Mouse (Mus musculus): ENCODE measurements around the gene BC024978. TPM values are rescaled to one million over a fixed set of nuclear protein-coding genes. Genes with fewer than 3 reads are reported as not detected.
"Not testable (repeated sequence)": the region's sequence is repeated elsewhere in the genome, so short reads cannot be mapped to it uniquely, and the experiment has no call there.

Gene BC024978
- total RNA-seq, 2 experiments from 2014 or later: 20.6 to 23.8 TPM

- no peak for DNase-seq (ENCODE audit: low spot score in 2 of 2)
Measured at GRCm38 (mm10) chr7:27221939-27222338, 26.4 kb downstream of the BC024978 start.

GRCm38 (mm10) chr7:27222538-27222937, 27.0 kb downstream of the BC024978 start:
- no peak for DNase-seq (ENCODE audit: low spot score in 2 of 2)

DNA sequence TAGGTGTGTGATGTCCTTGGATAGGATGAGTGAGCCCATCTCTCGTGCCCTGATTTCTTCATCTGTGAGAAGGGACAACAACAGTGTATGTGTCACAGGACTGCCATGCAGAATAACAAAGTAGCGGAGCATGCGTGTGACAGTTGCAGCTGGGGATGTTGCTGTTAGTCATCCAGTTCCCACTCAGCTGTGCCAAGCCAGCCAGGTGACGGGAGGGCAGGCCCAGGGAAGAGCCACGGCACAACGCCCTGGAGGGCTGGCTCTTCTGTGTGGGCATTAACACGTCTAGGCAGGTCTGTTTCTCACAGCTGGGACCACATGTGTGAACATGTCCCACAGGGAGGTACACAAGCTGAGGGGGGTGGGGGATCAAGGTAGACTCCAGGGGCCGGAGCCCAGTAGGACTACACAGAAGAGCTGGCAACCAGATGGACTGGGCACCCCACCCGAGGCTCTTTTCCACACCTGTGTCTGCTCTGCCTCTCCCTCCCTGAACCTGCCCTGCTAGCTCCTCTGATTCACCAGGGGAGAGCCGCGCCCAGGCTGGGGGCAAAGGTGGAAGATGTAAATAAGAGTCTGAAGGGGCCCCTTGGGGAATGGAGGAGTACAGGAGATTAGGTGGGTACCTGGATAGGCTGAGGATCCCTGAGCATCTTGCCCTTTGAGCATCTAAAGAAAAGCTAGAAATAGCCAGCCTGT, 29.4 kb downstream of the BC024978 start:
- DNase-seq (ENCODE audit: low spot score in 2 of 2): peak in 1 of 2 experiments; percentile 38

- DNase-seq (ENCODE audit: low spot score in 2 of 2): no peak
Measured at GRCm38 (mm10) chr7:27227276-27227675, 31.7 kb downstream of the BC024978 start.

- no peak for DNase-seq (ENCODE audit: low spot score in 2 of 2)
Measured at GRCm38 (mm10) chr7:27227676-27228075, 32.1 kb downstream of the BC024978 start.

DNA sequence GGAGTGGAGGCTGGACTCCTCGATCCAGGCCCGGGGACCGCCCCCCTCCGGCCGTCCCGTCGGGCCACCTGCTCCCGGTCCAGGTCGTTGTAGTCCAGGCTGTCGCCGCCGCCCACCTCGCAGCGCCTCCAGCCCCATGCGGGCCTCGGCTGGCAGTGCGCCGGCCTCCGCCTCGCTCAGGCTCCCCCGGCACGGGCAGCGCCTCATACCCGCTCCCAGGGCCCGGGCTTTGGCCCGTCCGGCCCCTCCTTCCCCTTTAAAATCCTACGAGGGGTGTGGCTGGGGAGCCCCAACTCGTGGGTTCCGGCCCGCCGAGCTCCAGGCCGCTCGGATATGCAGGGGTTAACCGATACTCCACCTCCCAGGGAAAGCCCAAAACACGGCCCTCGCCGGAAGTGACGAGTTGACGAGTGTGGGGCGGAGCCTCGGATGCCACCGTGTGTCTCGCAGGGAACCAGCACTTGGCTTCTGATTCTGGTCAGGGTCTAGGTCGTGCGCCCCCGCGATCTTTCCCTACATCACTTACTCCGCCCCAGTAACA, 32.8 kb downstream of the BC024978 start, which contains the start of gene Itpkc:
Itpkc (minus strand) TSS at position 381 of the 541 bp plus-strand sequence.
- DNase-seq (ENCODE audit: low spot score in 2 of 2): peak; percentile 87 to 93

DNA sequence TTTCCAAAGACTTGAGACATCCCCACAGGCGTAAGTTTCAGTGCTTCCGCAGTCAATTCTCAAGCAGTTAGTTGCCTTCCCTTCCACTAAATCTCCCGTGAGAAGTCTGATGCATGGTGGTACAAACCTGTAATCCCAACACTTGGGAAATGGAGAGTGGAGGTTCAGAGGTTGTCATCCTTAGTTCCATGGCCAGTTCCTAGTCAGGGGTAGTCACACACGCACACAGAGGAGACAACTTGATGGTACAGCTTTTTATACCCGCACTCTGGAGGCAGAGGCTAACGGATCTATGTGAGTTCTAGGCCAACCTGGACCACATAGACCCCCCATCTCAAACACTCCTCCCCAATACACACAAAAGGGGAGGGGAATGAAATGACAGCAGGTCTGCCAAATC, 33.3 kb downstream of the BC024978 start:
- DNase-seq (ENCODE audit: low spot score in 2 of 2): no peak

DNA sequence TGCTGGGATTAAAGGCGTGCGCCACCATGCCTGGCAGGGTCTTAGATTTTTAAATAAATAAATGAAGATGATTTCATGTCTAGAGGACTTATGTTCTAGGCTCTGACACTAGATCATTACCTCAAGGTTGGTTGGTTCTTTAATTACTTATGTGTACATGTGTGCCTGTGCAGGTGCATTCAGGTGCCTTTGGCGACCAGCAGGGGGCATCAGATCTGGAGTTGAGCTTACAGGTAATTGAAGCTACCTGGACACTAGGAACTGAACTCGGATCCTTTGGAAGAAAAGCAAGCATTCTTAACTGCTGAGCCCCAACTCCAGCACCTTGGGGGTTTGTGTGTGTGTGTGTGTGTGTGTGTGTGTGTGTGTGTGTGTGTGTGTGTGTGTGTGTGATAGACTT, 35.2 kb downstream of the BC024978 start:
- DNase-seq (ENCODE audit: low spot score in 2 of 2): no peak

- peak; percentile 71 to 89 for DNase-seq (ENCODE audit: low spot score in 2 of 2)
Measured at GRCm38 (mm10) chr7:27231693-27232331, 36.2 kb downstream of the BC024978 start.

DNA sequence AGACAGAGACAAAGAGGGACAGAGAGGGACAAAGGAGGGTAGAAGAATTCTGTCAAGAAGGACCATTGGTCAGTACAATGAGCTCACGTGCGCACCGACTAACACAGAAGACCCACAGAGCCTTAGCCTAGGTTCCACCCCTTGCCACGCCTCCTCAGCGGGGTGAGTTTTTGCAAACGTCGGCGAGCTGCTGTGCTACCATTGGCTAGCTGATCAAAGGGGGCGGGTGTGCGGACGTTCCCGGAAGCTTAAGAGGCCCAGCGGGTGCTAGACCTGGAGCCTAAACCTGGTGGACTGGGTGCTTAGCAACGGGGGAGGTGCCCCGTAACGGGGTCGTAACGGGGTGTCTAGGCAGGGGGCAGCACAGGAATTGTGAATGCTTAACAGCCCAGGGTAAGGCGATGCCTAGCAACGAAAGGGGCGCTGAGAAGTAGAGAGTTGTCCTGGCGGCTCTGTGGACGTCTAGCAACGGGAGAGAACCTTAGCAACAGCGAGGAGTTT, 37.2 kb downstream of the BC024978 start, which contains the start of gene Coq8b:
Coq8b (plus strand) TSS at position 243 of the 501 bp plus-strand sequence.
- peak; percentile 93 to 94 for DNase-seq (ENCODE audit: low spot score in 2 of 2)

DNA sequence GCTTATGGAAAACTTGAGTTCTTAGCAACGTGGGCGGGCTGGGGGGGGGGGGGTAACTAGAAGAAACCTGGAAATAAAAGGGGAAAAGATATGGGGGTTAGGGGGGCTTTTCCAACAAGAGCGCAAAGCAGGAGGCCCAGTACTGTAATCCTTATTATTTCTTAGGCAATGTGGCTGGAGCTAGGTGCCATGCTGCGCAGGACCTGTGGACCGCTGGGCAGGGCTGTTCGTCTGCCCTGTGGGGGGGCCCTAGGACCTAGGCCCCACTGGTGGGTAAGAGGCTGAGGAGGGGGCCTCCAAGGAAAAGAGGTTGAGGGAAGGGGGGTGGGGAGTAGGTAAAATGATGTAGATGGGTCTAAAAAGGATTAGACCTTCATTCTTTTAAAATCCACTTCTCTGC, 37.7 kb downstream of the BC024978 start:
- no peak for DNase-seq (ENCODE audit: low spot score in 2 of 2)

DNA sequence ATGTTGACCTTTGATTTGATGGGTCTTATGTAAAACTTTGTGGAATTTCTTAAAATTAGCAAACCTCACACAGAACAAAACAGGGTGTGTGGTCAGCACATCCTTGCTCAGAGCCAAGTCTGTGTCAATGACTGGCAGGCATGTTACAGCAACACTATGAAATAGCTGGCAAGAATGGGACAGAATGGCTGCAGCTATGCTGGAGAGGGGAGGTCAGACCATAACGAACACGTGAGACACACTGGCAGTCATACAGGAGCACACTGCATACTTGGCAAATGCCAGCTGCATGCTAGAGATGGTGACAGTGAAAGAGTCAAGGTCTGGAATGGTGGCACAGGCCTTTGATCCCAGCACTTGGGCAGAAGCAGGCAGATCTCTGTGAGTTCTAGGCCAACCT, 40.1 kb downstream of the BC024978 start:
- DNase-seq (ENCODE audit: low spot score in 2 of 2): no peak

GRCm38 (mm10) chr7:27237527-27237926, 41.9 kb downstream of the BC024978 start:
- DNase-seq (ENCODE audit: low spot score in 2 of 2): no peak

DNA sequence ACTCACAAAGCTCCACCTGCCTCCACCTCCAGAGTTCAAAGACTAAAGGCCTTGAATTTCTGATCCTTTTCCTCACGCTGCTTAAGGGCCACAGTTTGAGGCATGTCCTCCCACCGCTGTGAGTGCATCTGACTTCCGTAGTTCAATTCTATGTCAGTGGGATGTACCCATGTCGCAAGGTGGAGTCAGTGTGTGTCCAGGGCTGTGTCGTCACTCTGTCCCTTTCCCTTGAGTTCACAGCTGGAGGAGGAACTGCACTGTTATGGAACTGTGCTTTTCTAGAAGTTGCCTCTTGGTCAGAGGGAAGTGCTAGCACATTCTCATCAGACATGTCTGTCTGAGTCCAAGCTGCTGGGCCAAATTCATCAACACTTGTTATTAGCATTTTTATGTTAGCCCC, 43.0 kb downstream of the BC024978 start:
- DNase-seq (ENCODE audit: low spot score in 2 of 2): no peak

GRCm38 (mm10) chr7:27243211-27243610, 47.6 kb downstream of the BC024978 start:
- no peak for DNase-seq (ENCODE audit: low spot score in 2 of 2)

DNA sequence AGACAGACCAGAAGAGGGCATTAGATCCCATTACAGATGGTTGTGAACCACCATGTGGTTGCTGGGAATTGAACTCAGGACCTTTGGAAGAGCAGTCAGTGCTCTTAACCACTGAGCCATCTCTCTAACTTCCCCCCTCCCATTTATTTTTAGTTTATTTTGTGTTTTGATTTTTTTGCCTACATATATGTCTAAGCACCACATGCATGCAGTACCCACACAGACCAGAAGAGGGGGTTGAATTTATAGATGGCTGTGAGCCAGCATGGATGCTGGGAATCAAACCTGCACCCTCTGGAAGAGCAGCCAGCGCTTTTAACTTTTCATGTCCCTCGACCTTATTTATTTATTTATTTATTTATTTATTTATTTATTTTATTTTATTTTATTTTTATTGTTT, 48.5 kb downstream of the BC024978 start:
- DNase-seq (ENCODE audit: low spot score in 2 of 2): not testable (repeated sequence)

DNA sequence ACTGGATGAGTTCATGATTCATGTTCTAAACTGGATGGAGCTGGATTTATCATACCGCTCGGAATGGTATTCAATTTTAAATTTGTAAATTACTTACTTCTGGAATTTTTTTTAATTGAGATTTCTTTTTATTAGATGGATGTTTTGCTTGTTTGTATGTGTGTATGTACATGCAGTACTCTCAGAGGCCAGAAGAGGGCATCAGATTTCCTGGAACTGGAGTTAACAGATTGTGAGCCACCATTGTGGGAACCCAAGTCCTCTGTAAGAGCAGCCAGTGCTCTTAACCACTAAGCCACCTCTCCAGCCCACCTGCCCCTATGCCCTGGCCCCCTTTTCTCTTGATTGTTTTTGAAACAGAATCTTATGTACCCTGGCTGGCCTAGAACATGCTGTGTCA, 53.6 kb downstream of the BC024978 start:
- DNase-seq (ENCODE audit: low spot score in 2 of 2): peak in 1 of 2 experiments; percentile 30

DNA sequence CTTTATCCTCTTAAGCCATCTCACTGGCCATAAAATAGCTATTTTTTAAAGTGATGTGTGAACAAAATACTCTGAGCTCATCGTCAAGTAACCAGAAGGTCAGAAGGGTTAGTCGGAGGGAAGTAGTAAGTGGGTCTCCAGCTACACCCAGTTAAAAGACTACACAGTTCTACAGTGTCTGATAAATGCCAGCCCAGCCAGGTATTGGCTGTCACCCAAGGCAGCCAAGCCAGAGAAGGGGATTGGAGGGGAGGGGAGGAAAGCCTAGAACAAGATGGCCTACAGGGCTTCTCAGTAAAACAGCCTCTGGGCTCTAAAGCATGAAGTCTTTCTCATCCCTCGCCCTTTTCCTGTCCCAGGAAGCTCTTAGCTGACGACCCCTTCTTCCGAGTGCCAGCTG, 54.3 kb downstream of the BC024978 start:
- DNase-seq (ENCODE audit: low spot score in 2 of 2): no peak

DNA sequence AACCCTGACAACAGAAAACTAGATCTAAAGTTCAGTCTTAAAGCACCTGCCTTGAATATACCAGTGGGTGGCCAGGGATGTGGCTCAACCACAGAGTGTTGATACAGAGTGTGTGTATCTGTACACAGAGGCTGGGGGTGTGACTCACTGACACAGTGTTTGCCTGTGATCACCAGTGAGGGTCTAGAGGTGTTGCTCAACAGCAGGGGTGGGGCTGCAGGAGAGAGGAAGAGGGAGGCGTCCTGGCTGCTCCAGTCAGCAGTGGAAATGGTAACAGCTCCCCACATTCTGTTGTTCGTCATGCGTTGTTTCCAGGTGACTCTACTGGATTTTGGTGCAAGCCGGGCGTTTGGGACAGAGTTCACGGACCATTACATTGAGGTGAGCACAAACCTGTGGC, 56.4 kb downstream of the BC024978 start:
- no peak for DNase-seq (ENCODE audit: low spot score in 2 of 2)

DNA sequence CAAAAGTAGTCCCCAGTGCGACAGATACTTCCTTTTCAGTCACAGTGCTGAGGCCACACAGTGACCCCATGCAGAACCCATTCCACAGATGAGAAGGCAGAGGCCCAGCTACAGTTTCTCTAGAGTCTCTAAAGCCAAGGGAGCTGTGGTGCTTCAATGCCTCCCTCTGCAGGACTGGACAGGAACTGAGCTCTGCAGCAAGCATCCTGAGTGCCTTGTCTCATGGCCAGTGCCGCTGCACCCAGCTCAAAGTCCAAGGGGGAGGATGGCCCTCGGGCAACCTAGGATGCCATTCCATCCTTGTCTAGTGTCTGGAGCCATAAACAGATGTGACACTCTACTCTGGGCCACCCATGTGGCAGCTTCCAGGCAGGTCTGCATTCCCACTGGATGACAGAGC, 60.1 kb downstream of the BC024978 start:
- no peak for DNase-seq (ENCODE audit: low spot score in 2 of 2)

DNA sequence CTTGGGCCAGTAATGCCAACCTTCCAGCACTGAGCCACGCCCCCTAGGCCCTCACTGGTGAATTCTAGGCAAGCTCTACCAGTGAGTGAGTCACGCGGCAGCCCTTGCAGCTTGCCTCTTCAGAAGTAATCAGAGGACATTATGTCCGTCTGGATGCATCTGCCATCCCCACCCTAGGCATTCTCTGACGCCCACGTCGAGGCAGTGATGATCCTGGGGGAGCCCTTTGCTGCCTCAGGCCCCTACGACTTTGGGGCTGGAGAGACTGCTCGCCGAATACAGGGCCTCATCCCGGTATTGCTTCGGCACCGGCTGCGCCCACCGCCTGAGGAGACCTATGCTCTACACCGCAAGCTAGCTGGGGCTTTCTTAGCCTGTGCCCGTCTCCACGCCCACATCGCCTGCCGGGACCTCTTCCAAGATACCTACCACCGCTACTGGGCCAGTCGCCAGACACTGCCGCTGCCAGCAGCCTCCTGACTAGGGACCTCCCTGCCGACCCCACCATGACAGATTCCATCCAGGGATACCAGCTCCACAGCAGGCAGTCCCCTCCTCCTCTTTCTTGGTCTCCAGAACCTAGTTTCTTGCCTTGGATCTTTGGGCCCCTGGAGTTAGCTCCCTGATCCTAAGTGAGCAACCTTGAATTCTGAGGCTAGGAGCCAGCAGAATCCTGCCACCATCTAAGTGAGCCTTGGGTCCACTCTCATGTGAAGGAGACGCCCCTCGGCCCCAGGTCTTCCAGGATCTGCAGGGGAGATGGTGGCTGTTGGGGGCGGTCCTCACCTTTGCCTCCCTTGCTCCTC, 61.7 kb downstream of the BC024978 start:
- peak; percentile 74 to 84 for DNase-seq (ENCODE audit: low spot score in 2 of 2)

All from layer of hippocampus, adult 18-20 months (tissue).